Mouse (Mus musculus): Measurements from ENCODE around the gene Cbx7.

Gene Cbx7

GRCm38 (mm10) chr15:79970940-79971339 lies at the start of gene Cbx7:
Gene Cbx7, minus strand, starts transcription at chr15:79971119.
- no peak for DNase-seq (ENCODE audit: extremely low spot score, low read depth, low spot score)

- no peak for DNase-seq (ENCODE audit: extremely low spot score, low read depth, low spot score)
Measured at GRCm38 (mm10) chr15:80020516-80020915, 49.6 kb upstream of the Cbx7 start.

GRCm38 (mm10) chr15:80019625-80020024 lies 48.7 kb upstream of the Cbx7 start:
- DNase-seq (ENCODE audit: extremely low spot score, low read depth, low spot score) = no peak

GRCm38 (mm10) chr15:80019220-80019619 lies 48.3 kb upstream of the Cbx7 start:
- no peak for DNase-seq (ENCODE audit: extremely low spot score, low read depth, low spot score)

- DNase-seq (ENCODE audit: extremely low spot score, low read depth, low spot score) = no peak
Measured at GRCm38 (mm10) chr15:80016563-80017301, 45.8 kb upstream of the Cbx7 start.

- DNase-seq (ENCODE audit: extremely low spot score, low read depth, low spot score) = no peak
Measured at GRCm38 (mm10) chr15:80015211-80015952, 44.5 kb upstream of the Cbx7 start.

- DNase-seq (ENCODE audit: extremely low spot score, low read depth, low spot score) = no peak
Measured at GRCm38 (mm10) chr15:80014321-80015210, 43.6 kb upstream of the Cbx7 start, which contains the start of gene Pdgfb. Gene Pdgfb, minus strand, starts transcription at chr15:80014977.

- DNase-seq (ENCODE audit: extremely low spot score, low read depth, low spot score) = no peak
Measured at GRCm38 (mm10) chr15:80014031-80014320, 43.1 kb upstream of the Cbx7 start.

- no peak for DNase-seq (ENCODE audit: extremely low spot score, low read depth, low spot score)
Measured at GRCm38 (mm10) chr15:80013256-80014030, 42.5 kb upstream of the Cbx7 start.

- DNase-seq (ENCODE audit: extremely low spot score, low read depth, low spot score) = no peak
Measured at GRCm38 (mm10) chr15:80012527-80013201, 41.7 kb upstream of the Cbx7 start.

- no peak for DNase-seq (ENCODE audit: extremely low spot score, low read depth, low spot score)
Measured at GRCm38 (mm10) chr15:80011778-80012526, 41.0 kb upstream of the Cbx7 start.

GRCm38 (mm10) chr15:80011194-80011593 lies 40.3 kb upstream of the Cbx7 start:
- DNase-seq (ENCODE audit: extremely low spot score, low read depth, low spot score) = no peak

GRCm38 (mm10) chr15:80010182-80010558 lies 39.3 kb upstream of the Cbx7 start:
- DNase-seq (ENCODE audit: extremely low spot score, low read depth, low spot score) = no peak

- DNase-seq (ENCODE audit: extremely low spot score, low read depth, low spot score) = no peak
Measured at GRCm38 (mm10) chr15:80009421-80010181, 38.7 kb upstream of the Cbx7 start.

- no peak for DNase-seq (ENCODE audit: extremely low spot score, low read depth, low spot score)
Measured at GRCm38 (mm10) chr15:80008461-80008860, 37.5 kb upstream of the Cbx7 start.

GRCm38 (mm10) chr15:80006156-80006555 lies 35.2 kb upstream of the Cbx7 start:
- DNase-seq (ENCODE audit: extremely low spot score, low read depth, low spot score) = no peak

GRCm38 (mm10) chr15:80005436-80005835 lies 34.5 kb upstream of the Cbx7 start:
- no peak for DNase-seq (ENCODE audit: extremely low spot score, low read depth, low spot score)

- DNase-seq (ENCODE audit: extremely low spot score, low read depth, low spot score) = no peak
Measured at GRCm38 (mm10) chr15:80004644-80005340, 33.9 kb upstream of the Cbx7 start.
